Mouse (Mus musculus) kidney, adult 2 months (tissue): ENCODE measurements around the gene Fam8a1. TPM values are rescaled to one million over a fixed set of nuclear protein-coding genes. Genes with fewer than 3 reads are reported as not detected.
A peak's percentile ranks its signal among the peaks of the same experiment; 100 is the strongest.

Experiments used
- DNase-seq: peaks from one replicate; pipeline ENCODE4 v3.0.0; 2021
- H3K27ac ChIP-seq: fragments of 200-500 bp; 2 replicates; pipeline ENCODE4 v1.5.1; 2012; ENCODE audit warnings: low read depth, low read length, control low read depth, inconsistent platforms; ENCODE audit not compliant: insufficient read depth
- H3K27me3 ChIP-seq: fragments of 200-500 bp; replicated peaks from 2 replicates; pipeline ENCODE4 v1.6.1; 2012; ENCODE audit warnings: mild to moderate bottlenecking, moderate library complexity, low read length, inconsistent platforms; ENCODE audit not compliant: control insufficient read depth, insufficient read depth
- H3K36me3 ChIP-seq: fragments of 200-500 bp; 2 replicates; pipeline ENCODE4 v1.6.1; 2012; ENCODE audit warnings: mild to moderate bottlenecking, moderate library complexity, low read length, inconsistent platforms; ENCODE audit not compliant: control insufficient read depth, insufficient read depth
- H3K4me1 ChIP-seq: fragments of 200-500 bp; 2 replicates; pipeline ENCODE4 v1.6.1; 2011; ENCODE audit warnings: low read length; ENCODE audit not compliant: control insufficient read depth, insufficient read depth
- H3K4me3 ChIP-seq: fragments of 200-500 bp; 2 replicates; pipeline ENCODE4 v1.5.1; 2011; ENCODE audit warnings: mild to moderate bottlenecking, low read depth, low read length, control low read depth; ENCODE audit not compliant: insufficient read depth
- CTCF ChIP-seq: fragments of 200-500 bp; conservative IDR thresholded peaks from 2 replicates; pipeline ENCODE4 v1.5.1; 2011; ENCODE audit warnings: low read depth, mild to moderate bottlenecking, control low read depth, low read length, moderate library complexity, mixed read lengths; ENCODE audit not compliant: insufficient read depth, insufficient read length
- POLR2A ChIP-seq: fragments of 200-500 bp; IDR thresholded peaks from one replicate; pipeline ENCODE4 v1.6.1; 2011; ENCODE audit warnings: low read depth, low read length, control low read depth
- WGBS: fragments of 180-500 bp; shearing (Covaris S2); methylation state at CpG from one replicate; pipeline ENCODE4 v1.1.7; 2018; 5-methylcytosine and 5-hydroxymethylcytosine counted together
- polyA plus RNA-seq: library from polyadenylated mRNA; depleted of rRNA; stranded (reverse); fragments of >200 nt; gene quantifications from 2 replicates; pipeline ENCODE4 v1.2.3, GENCODE M21; 2012; rRNA removed

The Fam8a1 gene
- polyA plus RNA-seq = 20.4 and 21.5 TPM in 2 replicates

- Histone ChIP-seq H3K4me3 (peak within 1 kb of the TSS; percentile 62), H3K27me3 (no peaks in the 10 kb centered on the region), H3K4me1 (peaks cover 6% of the 10 kb centered on the region; the same call in 1 of the 2 replicates), H3K27ac (peak within 1 kb of the TSS; percentile 67; the same call in 1 of the 2 replicates), H3K36me3 (peaks cover 4% of the 10 kb centered on the region; the same call in 1 of the 2 replicates)
- peak; percentile 95 for DNase-seq
- TF ChIP-seq CTCF (no peak), POLR2A (no peak)
- WGBS = under 1% methylated on average over 46 of the region's 46 CpGs
Measured at GRCm38 (mm10) chr13:46669048-46669619, at the start of gene Fam8a1. Gene Fam8a1, plus strand, starts transcription at chr13:46669522.

GRCm38 (mm10) chr13:46619633-46620032 is 49.7 kb upstream of the Fam8a1 start:
- H3K4me1 ChIP-seq = no peaks in the 10 kb centered on the region
- no peaks in the 10 kb centered on the region for H3K36me3 ChIP-seq
- no peaks in the 10 kb centered on the region for H3K27me3 ChIP-seq
- TF ChIP-seq CTCF = no peak
- no peak for TF ChIP-seq POLR2A
- no peak for DNase-seq
- 22% methylated on average over 11 of the region's 11 CpGs for WGBS
- no peak overlapping the region for H3K27ac ChIP-seq
- no peak overlapping the region for H3K4me3 ChIP-seq

- Histone ChIP-seq H3K4me3 (no peak overlapping the region), H3K36me3 (no peaks in the 10 kb centered on the region), H3K27me3 (no peaks in the 10 kb centered on the region), H3K4me1 (no peaks in the 10 kb centered on the region), H3K27ac (no peak overlapping the region)
- 69% methylated on average over 7 of the region's 7 CpGs for WGBS
- peak; percentile 42 for DNase-seq
- TF ChIP-seq CTCF (no peak), POLR2A (no peak)
Measured at GRCm38 (mm10) chr13:46620964-46621757, 48.2 kb upstream of the Fam8a1 start.

GRCm38 (mm10) chr13:46626608-46627007 is 42.7 kb upstream of the Fam8a1 start:
- H3K27ac ChIP-seq = no peak overlapping the region
- H3K4me1 ChIP-seq = no peaks in the 10 kb centered on the region
- WGBS = 74% methylated on average over 9 of the region's 9 CpGs
- TF ChIP-seq CTCF = no peak
- no peak for TF ChIP-seq POLR2A
- no peak overlapping the region for H3K4me3 ChIP-seq
- DNase-seq = no peak
- H3K36me3 ChIP-seq = no peaks in the 10 kb centered on the region
- H3K27me3 ChIP-seq = no peaks in the 10 kb centered on the region

GRCm38 (mm10) chr13:46627841-46628240 is 41.5 kb upstream of the Fam8a1 start:
- DNase-seq = no peak
- Histone ChIP-seq H3K27me3 (no peaks in the 10 kb centered on the region), H3K4me1 (no peaks in the 10 kb centered on the region), H3K27ac (no peak overlapping the region), H3K36me3 (no peaks in the 10 kb centered on the region), H3K4me3 (no peak overlapping the region)
- TF ChIP-seq CTCF (no peak), POLR2A (no peak)
- WGBS = 82% methylated on average over 10 of the region's 10 CpGs

- Histone ChIP-seq H3K27me3 (no peaks in the 10 kb centered on the region), H3K4me1 (no peaks in the 10 kb centered on the region), H3K27ac (no peak overlapping the region), H3K4me3 (no peak overlapping the region), H3K36me3 (no peaks in the 10 kb centered on the region)
- TF ChIP-seq CTCF = no peak
- no peak for TF ChIP-seq POLR2A
- no peak for DNase-seq
- WGBS = 69% methylated on average over 6 of the region's 6 CpGs
Measured at GRCm38 (mm10) chr13:46629391-46629790, 39.9 kb upstream of the Fam8a1 start.

- H3K4me1 ChIP-seq = no peaks in the 10 kb centered on the region
- WGBS = 52% methylated on average over 4 of the region's 4 CpGs
- H3K27ac ChIP-seq = no peak overlapping the region
- no peaks in the 10 kb centered on the region for H3K36me3 ChIP-seq
- TF ChIP-seq POLR2A (no peak), CTCF (no peak)
- no peaks in the 10 kb centered on the region for H3K27me3 ChIP-seq
- DNase-seq = no peak
- H3K4me3 ChIP-seq = no peak overlapping the region
Measured at GRCm38 (mm10) chr13:46632796-46633195, 36.5 kb upstream of the Fam8a1 start.
